Mouse (Mus musculus) E14TG2a.4 (cell line): ENCODE measurements around the gene Rps21.

Experiments used
- CTCF ChIP-seq: conservative IDR thresholded peaks from 2 replicates; pipeline ENCODE4 v1.5.1; 2014; ENCODE audit warnings: low read length
- NANOG ChIP-seq: IDR thresholded peaks from 2 replicates; pipeline ENCODE4 v1.6.1; 2014; ENCODE audit warnings: borderline replicate concordance, low read length, mixed read lengths
- POU5F1 ChIP-seq: IDR thresholded peaks from 2 replicates; pipeline ENCODE4 v1.6.1; 2014; ENCODE audit warnings: low read length, borderline replicate concordance

GRCm38 (mm10) chr2:180215011-180215461, 42.1 kb upstream of the Rps21 start:
- TF ChIP-seq CTCF (no peak), NANOG (no peak), POU5F1 (no peak)
